Mouse (Mus musculus) limb, embryonic 15.5 days (tissue): Measurements from ENCODE around the gene Ranbp1. TPM values are rescaled to one million over a fixed set of nuclear protein-coding genes. Genes with fewer than 3 reads are reported as not detected.

Source experiments
- ATAC-seq: fragments of 200-750 bp; cut with Nextera tagmentation; 2 replicates; pipeline ENCODE4 v1.8.0; 2017; ENCODE audit warnings: low read depth, moderate TSS enrichment; ENCODE audit not compliant: insufficient number of reproducible peaks, low FRiP score, low TSS enrichment
- H3K27ac ChIP-seq: fragments of 300-500 bp; sonication (generic); 2 replicates; pipeline ENCODE4 v1.5.1; 2015; ENCODE audit warnings: moderate library complexity, mild to moderate bottlenecking, inconsistent platforms
- H3K27me3 ChIP-seq: fragments of 300-500 bp; sonication (generic); 2 replicates; pipeline ENCODE4 v1.6.1; 2015; ENCODE audit warnings: inconsistent platforms
- H3K36me3 ChIP-seq: fragments of 300-500 bp; sonication (generic); 2 replicates; pipeline ENCODE4 v1.6.1; 2015; ENCODE audit warnings: inconsistent platforms
- H3K4me1 ChIP-seq: fragments of 300-500 bp; sonication (generic); 2 replicates; pipeline ENCODE4 v1.6.1; 2015; ENCODE audit warnings: inconsistent platforms
- H3K4me2 ChIP-seq: fragments of 300-500 bp; sonication (generic); 2 replicates; pipeline ENCODE4 v1.6.1; 2015; ENCODE audit warnings: mild to moderate bottlenecking, inconsistent platforms
- H3K4me3 ChIP-seq: fragments of 300-500 bp; sonication (generic); 2 replicates; pipeline ENCODE4 v1.5.1; 2015; ENCODE audit warnings: mild to moderate bottlenecking, inconsistent platforms
- H3K9ac ChIP-seq: fragments of 300-500 bp; sonication (generic); 2 replicates; pipeline ENCODE4 v1.6.1; 2015; ENCODE audit warnings: inconsistent platforms
- H3K9me3 ChIP-seq: fragments of 300-500 bp; sonication (generic); 2 replicates; pipeline ENCODE4 v1.6.1; 2016; ENCODE audit warnings: inconsistent platforms
- WGBS: fragments of 180-500 bp; shearing (Covaris S2); methylation state at CpG from one replicate; pipeline ENCODE4 v1.1.7; 2015; 5-methylcytosine and 5-hydroxymethylcytosine counted together
- polyA plus RNA-seq: library from polyadenylated mRNA; unstranded; fragments of >200 nt; fragmentation: Nextera tagmentation; extraction: Ambion mirVana; gene quantifications from 2 replicates; pipeline ENCODE4 v1.2.1, GENCODE M21; 2015

Gene Ranbp1
- polyA plus RNA-seq, 1 experiment from 2014 or later, result 446 TPM

GRCm38 (mm10) chr16:18250828-18251790 lies 2.6 kb upstream of the Ranbp1 start:
- Histone ChIP-seq H3K4me2 (peak overlapping the region; percentile 70), H3K27ac (0 out of 2 replicates have a peak overlapping the region, but pooled peaks have one; percentile 34), H3K4me1 (peaks cover 38% of the 10 kb centered on the region), H3K9me3 (no peaks in the 10 kb centered on the region), H3K36me3 (peaks cover 62% of the 10 kb centered on the region), H3K27me3 (no peaks in the 10 kb centered on the region), H3K4me3 (peak overlapping the region; percentile 98; the same call in 1 of the 2 replicates), H3K9ac (0 out of 2 replicates have a peak overlapping the region, but pooled peaks have one; percentile 26)
- no peak for ATAC-seq
- 57% methylated on average over 10 of the region's 10 CpGs for WGBS

- Histone ChIP-seq H3K4me1 (peaks cover 38% of the 10 kb centered on the region), H3K36me3 (peaks cover 64% of the 10 kb centered on the region), H3K4me3 (peak overlapping the region; percentile 98), H3K27me3 (no peaks in the 10 kb centered on the region), H3K4me2 (peak overlapping the region; percentile 70), H3K9me3 (no peaks in the 10 kb centered on the region), H3K9ac (peak overlapping the region; percentile 88; the same call in 1 of the 2 replicates), H3K27ac (peak overlapping the region; percentile 96)
- ATAC-seq, result no peak
- WGBS, result 54% methylated on average over 4 of the region's 4 CpGs
Observed at GRCm38 (mm10) chr16:18250231-18250630, 1.7 kb upstream of the Ranbp1 start.

- H3K9ac ChIP-seq, result peak overlapping the region; percentile 88
- 5% methylated on average over 27 of the region's 27 CpGs for WGBS
- ATAC-seq, result peak; percentile 13; the same call in 1 of the 2 replicates
- H3K27me3 ChIP-seq, result no peaks in the 10 kb centered on the region
- H3K9me3 ChIP-seq, result no peaks in the 10 kb centered on the region
- H3K4me3 ChIP-seq, result peak overlapping the region; percentile 98
- peak overlapping the region; percentile 70 for H3K4me2 ChIP-seq
- peak overlapping the region; percentile 96 for H3K27ac ChIP-seq
- H3K36me3 ChIP-seq, result peaks cover 64% of the 10 kb centered on the region
- H3K4me1 ChIP-seq, result peaks cover 38% of the 10 kb centered on the region
Observed at GRCm38 (mm10) chr16:18249364-18249967, 934 bp upstream of the Ranbp1 start.

GRCm38 (mm10) chr16:18247521-18248399 lies 772 bp downstream of the Ranbp1 start:
- ATAC-seq, result no peak
- peak overlapping the region; percentile 98 for H3K4me3 ChIP-seq
- no peaks in the 10 kb centered on the region for H3K9me3 ChIP-seq
- H3K27ac ChIP-seq, result peak overlapping the region; percentile 96
- H3K36me3 ChIP-seq, result peaks cover 64% of the 10 kb centered on the region
- no peaks in the 10 kb centered on the region for H3K27me3 ChIP-seq
- H3K9ac ChIP-seq, result peak overlapping the region; percentile 76
- H3K4me1 ChIP-seq, result peaks cover 38% of the 10 kb centered on the region
- peak overlapping the region; percentile 70 for H3K4me2 ChIP-seq
- WGBS, result under 1% methylated on average over 33 of the region's 33 CpGs

- Histone ChIP-seq H3K9me3 (no peaks in the 10 kb centered on the region), H3K4me2 (no peak overlapping the region), H3K36me3 (peaks cover 86% of the 10 kb centered on the region), H3K4me3 (no peak overlapping the region), H3K4me1 (peaks cover 2% of the 10 kb centered on the region; the same call in 1 of the 2 replicates), H3K27ac (no peak overlapping the region), H3K27me3 (no peaks in the 10 kb centered on the region), H3K9ac (no peak overlapping the region)
- no peak for ATAC-seq
- WGBS, result 94% methylated on average over 10 of the region's 10 CpGs
Observed at GRCm38 (mm10) chr16:18241581-18241980, 7.0 kb downstream of the Ranbp1 start.

GRCm38 (mm10) chr16:18236676-18237501 lies 11.6 kb downstream of the Ranbp1 start:
- no peak for ATAC-seq
- peaks cover 29% of the 10 kb centered on the region for H3K4me1 ChIP-seq
- H3K4me3 ChIP-seq, result no peak overlapping the region
- 66% methylated on average over 7 of the region's 7 CpGs for WGBS
- no peaks in the 10 kb centered on the region for H3K9me3 ChIP-seq
- no peaks in the 10 kb centered on the region for H3K27me3 ChIP-seq
- H3K36me3 ChIP-seq, result peaks cover 39% of the 10 kb centered on the region
- H3K27ac ChIP-seq, result 0 out of 2 replicates have a peak overlapping the region, but pooled peaks have one; percentile 90
- no peak overlapping the region for H3K9ac ChIP-seq
- no peak overlapping the region for H3K4me2 ChIP-seq

- Histone ChIP-seq H3K27ac (peak overlapping the region; percentile 90), H3K27me3 (no peaks in the 10 kb centered on the region), H3K36me3 (peaks cover 27% of the 10 kb centered on the region), H3K4me3 (peak overlapping the region; percentile 91), H3K9ac (peak overlapping the region; percentile 76), H3K4me1 (peaks cover 41% of the 10 kb centered on the region), H3K4me2 (peak overlapping the region; percentile 74), H3K9me3 (no peaks in the 10 kb centered on the region)
- 5% methylated on average over 19 of the region's 19 CpGs for WGBS
- ATAC-seq, result peak; percentile 70
Observed at GRCm38 (mm10) chr16:18235389-18236065, 13.0 kb downstream of the Ranbp1 start.

GRCm38 (mm10) chr16:18234671-18235388 lies 13.7 kb downstream of the Ranbp1 start, which contains the start of gene Zdhhc8:
TSS of gene Zdhhc8 (minus strand) at chr16:18235136.
- Histone ChIP-seq H3K4me3 (peak within 1 kb of the TSS; percentile 91), H3K4me2 (peak within 1 kb of the TSS; percentile 74), H3K27me3 (no peaks in the 10 kb centered on the region), H3K9me3 (no peaks in the 10 kb centered on the region), H3K4me1 (peaks cover 48% of the 10 kb centered on the region), H3K36me3 (peaks cover 20% of the 10 kb centered on the region), H3K27ac (peak within 1 kb of the TSS; percentile 90), H3K9ac (peak within 1 kb of the TSS; percentile 76)
- peak; percentile 83 for ATAC-seq
- under 1% methylated on average over 40 of the region's 79 CpGs for WGBS

- 14% methylated on average over 13 of the region's 13 CpGs for WGBS
- Histone ChIP-seq H3K27me3 (no peaks in the 10 kb centered on the region), H3K4me1 (peaks cover 51% of the 10 kb centered on the region), H3K9me3 (no peaks in the 10 kb centered on the region), H3K4me3 (peak overlapping the region; percentile 91), H3K9ac (peak overlapping the region; percentile 76), H3K27ac (peak overlapping the region; percentile 90), H3K4me2 (peak overlapping the region; percentile 74), H3K36me3 (peaks cover 15% of the 10 kb centered on the region)
- ATAC-seq, result no peak
Observed at GRCm38 (mm10) chr16:18233919-18234670, 14.4 kb downstream of the Ranbp1 start.
